Mouse (Mus musculus): ENCODE measurements around the gene Nfkb2.

Gene Nfkb2

DNA sequence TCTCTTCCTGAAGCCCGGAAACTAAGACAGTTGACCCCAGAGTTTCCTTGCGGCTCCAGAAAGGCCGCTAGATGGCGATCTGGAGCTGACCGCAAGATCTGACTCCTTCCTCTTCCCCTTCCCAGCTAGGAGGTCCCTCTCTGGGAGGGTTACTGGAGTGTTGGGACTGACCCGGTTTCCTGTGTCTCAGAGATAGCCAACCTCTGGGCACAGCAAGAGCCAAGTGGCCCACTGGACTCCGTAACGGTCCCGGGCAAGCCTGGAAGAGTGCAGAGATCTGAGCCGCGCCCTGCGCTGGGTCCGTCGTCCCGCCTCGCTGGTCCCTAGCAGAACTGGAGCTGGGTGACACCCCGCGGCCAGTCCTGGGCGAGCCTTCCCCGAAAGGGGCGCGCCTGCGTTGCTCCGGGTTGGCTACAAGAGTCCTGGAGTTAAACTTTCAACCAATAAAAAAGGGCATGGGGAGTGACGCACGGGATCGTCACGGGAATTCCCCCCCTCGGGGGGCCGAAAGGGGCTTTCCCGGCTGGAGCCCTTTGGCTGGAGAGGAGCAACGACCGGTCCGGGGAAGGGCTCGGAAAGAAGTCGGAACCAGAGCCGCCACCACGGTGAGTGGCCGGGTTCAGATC lies at the start of gene Nfkb2:
TSS of gene Nfkb2 (plus strand) at position 105 of the 626 bp plus-strand sequence.
- DNase-seq (ENCODE audit: extremely low spot score, low read depth, low spot score): peak; percentile 82

DNA sequence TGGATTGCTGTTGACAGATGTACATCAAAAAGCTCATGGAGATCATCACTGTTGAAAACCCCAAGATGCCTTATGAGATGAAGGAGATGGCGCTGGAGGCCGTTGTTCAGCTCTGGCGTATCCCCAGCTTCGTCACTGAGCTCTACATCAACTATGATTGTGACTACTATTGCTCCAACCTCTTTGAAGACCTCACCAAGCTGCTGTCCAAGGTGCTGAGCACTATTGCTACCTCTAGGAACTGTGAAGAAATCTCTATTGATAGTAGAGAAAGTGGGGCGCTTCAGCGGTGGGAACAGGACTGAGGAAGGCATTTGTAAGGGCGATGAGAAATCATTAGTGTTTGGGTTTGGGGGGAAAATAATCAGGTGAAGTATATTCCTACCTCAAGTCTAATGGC lies 39.4 kb upstream of the Nfkb2 start:
- DNase-seq (ENCODE audit: extremely low spot score, low read depth, low spot score): no peak

DNA sequence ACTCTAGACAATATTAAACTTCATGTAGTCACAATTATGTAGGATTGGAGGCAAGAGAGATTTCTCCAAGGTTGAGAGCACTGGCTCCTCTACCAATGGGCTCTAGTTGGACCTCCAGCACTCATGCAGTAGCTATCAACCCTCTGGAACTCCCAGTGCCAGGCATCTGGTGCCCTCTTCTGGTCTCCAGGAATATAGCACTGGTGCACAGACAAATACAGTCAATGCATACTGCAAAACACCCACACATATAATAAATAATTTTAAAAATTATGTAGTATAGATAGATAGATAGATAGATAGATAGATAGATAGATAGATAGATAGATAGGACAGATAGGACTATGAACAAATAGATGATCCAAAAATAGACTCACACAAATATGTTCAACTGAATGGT lies 28.8 kb upstream of the Nfkb2 start:
- no peak for DNase-seq (ENCODE audit: extremely low spot score, low read depth, low spot score)

DNA sequence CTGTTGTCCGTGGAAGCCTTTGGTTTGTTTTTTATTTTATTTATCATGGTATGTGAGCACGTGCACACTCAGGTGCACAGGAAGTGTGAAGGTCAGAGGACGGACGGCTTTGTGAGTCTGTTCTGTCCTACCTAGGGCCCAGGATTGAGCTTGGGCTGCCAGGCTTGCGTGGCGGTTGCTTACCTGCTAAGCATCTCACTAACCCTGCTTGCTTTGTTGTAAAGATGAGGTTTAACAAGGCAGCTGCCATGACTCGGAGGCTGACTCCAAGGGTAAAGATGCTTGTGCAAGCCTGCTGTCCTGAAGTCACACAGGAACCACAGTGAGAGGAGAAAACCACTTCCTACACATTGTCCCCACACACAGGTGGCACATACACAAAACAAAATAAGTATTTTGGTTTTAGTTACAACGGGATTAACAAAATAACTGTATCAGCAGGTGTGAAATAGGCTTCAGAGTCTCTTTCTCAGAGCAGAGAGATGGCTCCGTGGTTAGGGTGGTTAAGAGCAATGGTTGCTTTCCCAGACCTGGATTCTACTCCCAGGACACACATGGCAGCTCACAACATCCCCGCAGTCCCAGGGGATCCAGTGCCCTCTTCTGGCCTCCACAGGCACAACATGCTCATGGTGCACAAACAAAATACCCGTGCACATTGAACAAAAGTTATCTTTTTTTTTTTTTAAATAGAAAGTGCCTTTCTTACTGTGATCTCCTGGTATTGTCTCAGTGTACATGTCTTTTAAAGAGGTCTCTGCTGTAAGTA lies 21.9 kb upstream of the Nfkb2 start:
- DNase-seq (ENCODE audit: extremely low spot score, low read depth, low spot score): no peak

DNA sequence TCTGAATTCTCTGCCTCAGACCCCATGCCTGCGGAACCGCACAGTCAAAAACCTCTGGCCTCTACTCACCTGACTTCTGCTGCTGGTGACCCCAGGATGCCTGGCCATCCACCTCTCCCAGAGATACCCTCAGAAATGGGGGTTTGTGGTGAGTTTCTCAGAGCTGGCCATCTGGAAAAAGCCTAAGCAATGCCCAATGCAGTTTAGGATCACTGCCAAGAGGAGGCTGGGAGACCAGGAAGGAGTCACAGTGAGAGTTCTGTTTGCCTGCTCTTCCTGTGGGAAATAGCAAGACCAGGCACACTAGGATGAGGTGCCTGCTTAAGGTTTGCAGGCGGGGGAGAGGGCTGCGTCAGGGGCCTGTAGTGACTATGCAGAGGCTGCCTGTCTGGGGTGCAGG lies 19.4 kb upstream of the Nfkb2 start:
- no peak for DNase-seq (ENCODE audit: extremely low spot score, low read depth, low spot score)

DNA sequence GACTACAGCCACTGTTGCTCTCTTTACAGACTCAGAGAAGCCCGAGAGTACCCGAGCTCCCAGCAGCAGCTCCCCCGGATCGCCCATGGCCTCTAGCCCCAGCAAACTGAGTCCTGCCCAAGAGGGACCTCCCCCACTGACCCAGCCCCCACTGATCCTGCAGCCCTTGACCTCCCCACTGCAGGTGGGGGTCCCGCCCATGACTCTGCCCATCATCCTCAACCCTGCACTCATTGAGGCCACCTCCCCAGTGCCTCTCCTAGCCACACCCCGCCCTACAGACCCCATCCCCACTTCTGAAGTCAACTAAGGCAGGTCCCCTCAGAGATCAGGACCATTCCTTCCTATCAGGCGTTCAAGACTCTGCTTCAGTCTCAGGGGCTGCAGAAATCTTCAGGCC lies 18.5 kb upstream of the Nfkb2 start:
- no peak for DNase-seq (ENCODE audit: extremely low spot score, low read depth, low spot score)

DNA sequence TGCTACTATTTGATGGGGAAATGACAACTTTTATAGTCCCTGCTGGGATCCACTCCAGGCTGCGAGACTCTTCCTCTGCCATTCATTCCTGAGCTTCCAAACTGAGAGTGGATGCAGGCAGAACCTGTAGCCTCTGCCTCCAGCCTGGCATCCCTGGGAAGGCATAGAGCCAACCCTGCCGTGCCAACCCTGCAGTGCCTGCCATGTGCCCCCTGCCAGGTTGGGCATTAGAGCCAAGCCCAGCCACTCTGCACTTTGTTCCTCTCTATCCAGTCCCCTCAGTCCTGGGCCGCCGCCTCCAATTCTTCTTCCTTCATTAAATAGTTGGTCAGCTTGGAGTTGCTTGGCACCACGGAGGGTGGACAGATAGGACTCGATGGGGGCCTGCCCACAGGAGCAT lies 18.1 kb upstream of the Nfkb2 start:
- no peak for DNase-seq (ENCODE audit: extremely low spot score, low read depth, low spot score)

DNA sequence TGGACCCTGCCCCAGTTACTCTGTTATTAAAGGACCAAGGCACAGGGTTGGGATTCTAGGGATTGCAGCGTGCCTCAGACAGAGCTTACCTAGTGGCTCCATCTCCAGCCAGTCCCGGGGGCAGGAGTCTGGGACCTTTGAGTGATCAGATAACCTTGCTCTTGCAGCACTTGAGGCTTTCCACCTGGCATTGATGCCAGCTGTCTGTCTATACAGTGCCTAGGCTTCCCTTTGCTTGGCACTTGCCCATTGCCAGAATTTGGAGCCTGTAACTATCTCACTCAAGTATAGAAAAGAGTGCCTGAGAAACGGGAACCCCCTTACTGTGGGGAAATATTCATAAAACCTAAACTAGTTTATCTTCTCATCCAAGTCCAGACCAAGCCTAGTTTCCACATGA lies 17.2 kb upstream of the Nfkb2 start:
- DNase-seq (ENCODE audit: extremely low spot score, low read depth, low spot score): no peak

DNA sequence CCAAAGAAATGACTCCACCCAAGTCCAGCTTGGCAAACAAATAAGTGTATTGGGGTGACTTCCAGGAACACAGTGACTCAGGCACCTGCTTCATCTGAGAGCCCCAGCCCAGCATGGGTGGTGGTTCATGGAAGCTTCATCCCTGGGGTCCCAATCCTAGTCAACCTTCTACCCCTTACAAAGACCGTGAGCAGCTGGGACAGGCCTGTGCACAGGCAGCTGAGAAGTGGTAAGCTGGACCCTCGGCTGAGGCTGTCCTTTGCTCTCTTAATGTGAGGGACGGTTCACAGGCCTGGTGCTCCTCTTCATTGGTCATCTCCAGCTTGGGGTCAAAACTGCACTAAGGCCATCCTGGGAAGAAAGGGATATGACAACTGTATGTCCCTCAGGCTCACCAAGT lies 16.6 kb upstream of the Nfkb2 start:
- DNase-seq (ENCODE audit: extremely low spot score, low read depth, low spot score): no peak

DNA sequence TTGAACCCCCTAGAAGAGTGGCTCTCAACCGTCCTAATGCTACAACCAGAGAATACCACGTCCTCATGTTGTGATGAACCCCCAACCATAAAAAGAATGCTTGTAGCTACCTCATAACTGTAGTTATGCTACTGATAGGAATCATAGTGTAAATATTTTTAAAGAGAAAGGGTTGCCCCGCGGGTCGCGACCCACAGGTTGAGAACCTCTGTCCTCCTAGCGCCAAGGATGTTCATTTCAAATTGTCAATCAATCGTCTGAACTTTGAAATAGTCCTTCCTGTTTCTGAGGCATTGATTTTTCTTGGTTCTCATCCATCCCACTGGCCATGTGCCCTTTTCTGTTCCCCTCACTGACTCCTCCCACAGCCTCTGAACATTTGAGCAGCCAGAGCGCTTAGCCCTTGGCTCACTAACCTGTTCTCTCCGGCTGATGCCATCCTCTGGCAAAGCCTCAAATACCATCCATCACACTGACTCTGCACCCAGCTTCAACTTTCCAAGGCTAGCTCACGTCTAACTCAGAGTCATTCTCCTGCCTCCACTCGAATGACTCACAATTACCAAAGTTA lies 13.5 kb upstream of the Nfkb2 start:
- DNase-seq (ENCODE audit: extremely low spot score, low read depth, low spot score): no peak

DNA sequence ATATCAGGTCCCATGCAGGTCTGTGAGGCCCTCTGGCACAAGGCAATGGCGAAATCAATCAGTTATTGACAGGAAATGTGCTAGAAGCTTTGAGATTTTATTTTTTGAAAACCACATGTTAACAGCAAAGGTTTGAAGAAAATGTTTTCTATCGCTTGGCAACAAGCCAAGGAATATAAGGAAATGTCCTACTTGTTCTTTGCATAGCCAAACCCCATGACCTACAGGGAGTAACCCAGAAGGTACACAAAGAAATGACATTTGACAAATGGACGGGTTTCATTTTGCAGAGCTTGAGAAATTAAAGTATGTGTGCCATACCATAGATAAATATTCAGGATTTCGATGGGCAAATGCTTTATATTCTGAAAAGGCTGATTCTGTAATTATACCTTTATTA lies 7.2 kb upstream of the Nfkb2 start:
- no peak for DNase-seq (ENCODE audit: extremely low spot score, low read depth, low spot score)

DNA sequence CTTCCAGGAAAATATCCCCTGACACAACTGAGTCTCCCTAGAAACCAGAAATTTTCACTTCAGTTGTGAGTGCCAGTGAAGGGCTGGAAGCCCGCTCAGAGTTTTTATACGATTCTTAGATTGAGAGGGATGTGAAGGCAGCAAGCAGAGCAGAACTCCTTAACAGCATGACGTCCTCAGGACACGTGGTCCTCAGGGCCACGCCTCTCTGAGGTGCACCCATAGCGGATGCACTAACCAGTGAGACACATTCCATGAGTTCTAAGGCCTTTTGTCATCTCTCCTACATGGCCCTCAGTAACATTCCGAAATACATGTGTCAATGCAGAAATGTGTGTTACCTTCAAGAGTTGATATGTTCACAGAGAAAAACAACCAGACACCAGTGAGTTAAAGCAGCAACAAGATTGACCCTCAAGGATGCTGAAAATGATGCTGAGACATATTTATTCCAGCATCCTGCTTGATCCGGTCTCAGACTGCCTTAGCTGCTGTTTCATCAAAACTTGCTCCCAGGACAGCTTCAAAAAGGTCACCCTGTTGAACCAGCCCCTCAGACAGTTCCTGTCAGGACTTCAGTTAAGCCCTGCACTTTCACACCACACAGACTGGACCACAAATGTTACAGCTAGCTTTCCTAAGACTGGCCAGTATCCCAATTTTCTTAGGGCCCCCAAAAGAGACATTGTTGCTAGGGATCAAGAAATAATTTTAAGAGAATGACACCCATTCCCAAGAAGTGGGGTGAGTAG lies 3.6 kb upstream of the Nfkb2 start:
- no peak for DNase-seq (ENCODE audit: extremely low spot score, low read depth, low spot score)

DNA sequence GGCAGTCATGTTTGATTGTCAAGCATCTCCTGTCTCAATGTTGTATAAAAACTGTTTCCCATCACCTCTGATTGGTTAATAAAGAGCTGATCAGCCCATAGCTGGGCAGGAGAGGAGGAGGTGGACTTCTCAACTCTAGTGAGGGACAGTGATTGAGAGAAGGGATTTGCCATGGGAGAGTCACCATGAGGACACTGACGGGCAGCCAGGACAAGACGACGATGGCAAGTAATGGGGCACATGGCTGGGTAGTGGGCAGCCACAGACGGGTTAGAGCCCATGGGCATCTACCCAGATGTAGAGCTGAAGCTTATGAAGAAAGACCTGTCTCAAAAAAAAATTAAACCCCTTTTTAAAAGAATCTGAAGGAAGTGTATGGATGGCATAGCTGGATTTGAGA lies 1.6 kb upstream of the Nfkb2 start:
- no peak for DNase-seq (ENCODE audit: extremely low spot score, low read depth, low spot score)

DNA sequence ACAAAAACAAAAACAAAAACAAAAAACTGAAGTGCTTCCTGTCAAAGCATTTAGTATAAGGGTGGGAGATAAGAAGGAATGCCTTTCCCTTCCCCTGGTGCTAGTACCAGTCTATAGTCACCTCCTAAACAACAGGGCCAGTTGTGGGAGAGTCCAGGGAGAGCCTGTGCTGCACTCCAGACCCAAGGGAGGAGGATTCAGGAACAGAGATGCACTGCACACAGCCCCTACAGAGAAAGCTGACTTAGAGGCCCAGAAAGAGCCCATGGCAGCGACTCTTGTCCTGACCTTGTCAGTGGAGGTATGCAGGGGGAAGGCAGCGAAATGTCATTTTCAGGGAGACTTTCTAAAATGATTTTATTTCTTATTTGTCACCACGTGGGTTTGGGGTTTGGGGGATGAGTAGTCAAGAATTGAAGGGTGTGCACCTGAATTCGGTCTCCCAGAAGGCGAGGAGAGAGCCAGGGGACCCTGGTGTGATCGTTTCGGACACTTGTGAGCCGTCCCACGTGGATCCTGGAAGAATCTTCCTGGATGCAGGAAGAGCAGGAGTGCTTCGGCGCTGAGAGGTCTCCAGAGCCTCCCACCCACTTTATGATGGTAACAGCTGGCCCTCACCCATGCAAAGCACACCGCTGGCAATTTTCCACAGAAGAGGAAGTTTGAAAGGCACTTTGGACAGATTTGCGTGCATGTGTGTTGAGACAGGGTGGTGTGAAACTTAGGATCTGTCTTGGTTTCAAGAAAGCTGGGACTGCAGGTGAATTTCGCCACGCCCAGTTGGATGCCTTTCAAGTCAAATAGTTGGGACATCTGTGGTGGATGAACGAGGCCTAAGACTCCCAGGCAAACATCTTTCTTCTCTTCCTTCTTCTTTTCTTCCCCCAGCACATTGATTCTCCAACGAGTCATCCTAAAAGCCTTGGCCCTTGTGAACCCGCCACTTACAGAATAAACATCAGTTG lies 587 bp upstream of the Nfkb2 start:
- no peak for DNase-seq (ENCODE audit: extremely low spot score, low read depth, low spot score)

DNA sequence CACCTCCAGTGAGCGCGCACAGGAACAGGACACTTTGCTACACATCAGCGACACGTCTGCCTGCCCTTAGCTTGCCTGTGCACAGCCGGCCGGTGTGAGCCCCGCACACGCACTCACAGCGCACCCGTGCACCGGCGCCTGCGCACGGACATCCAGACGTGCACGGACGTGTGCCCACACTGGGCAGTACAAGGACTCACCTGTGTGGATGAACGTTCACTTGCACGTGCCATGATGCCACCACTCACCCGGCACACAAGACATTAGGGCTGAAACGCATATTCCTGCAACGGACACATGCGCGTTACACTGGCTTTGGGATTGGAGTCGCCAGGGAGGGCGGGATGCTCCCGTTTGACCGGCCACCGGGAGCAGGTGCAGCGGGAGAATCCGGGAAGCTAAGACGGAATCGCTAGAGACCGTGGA lies 801 bp downstream of the Nfkb2 start:
- no peak for DNase-seq (ENCODE audit: extremely low spot score, low read depth, low spot score)

DNA sequence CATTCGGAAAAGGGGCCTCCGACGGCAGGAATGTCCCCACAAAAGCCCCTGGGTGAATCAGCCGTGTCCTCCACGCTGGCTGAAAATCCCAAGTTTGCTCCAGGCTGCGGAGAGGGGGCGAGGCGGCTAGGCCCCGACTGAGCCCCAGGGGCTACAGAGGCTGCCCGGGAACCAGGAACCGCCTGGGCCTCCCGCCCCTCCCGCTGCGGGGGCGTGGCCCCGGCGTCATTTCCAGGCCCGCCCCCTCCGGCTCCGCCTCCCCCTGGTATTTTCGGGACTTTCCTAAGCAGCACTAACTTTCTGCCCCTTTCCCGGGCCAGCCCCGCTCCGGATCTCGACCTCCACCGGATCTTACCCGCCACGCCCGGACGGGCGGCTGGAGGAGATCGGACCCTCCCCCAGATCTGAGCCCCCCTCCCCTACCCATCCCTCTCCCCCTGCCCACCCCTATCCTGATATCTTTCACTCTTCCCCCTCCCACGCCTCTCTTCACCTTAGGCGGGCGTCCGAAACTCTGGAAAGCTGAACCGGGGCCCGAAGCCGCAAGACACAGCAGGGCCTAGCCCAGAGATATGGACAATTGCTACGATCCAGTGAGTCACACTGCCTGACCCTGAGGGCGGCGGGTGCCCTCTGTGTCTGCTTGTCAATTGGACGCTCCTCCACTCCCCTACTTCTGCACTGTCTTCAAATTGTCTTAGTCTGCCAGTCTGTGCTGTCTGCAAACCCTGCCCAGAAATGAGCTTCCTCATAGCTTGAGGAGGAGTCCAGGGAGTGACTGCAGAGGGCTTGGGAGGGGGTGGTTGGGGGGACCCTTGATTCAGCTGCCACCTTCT lies 1.5 kb downstream of the Nfkb2 start:
- no peak for DNase-seq (ENCODE audit: extremely low spot score, low read depth, low spot score)

DNA sequence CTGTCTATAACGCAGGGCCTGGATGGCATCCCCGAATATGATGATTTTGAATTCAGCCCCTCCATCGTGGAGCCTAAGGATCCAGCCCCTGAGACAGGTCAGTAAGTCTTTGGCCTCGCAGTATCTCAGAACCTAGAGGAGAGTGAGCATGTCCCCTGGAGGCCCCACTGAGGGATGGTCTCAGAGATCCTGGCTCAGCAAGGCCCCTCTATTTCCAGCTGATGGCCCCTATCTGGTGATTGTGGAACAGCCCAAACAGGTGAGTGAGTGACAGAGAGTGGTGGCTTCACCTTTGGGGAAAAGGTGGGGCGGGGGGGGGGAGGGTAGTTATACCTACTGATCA lies 2.1 kb downstream of the Nfkb2 start:
- no peak for DNase-seq (ENCODE audit: extremely low spot score, low read depth, low spot score)

DNA sequence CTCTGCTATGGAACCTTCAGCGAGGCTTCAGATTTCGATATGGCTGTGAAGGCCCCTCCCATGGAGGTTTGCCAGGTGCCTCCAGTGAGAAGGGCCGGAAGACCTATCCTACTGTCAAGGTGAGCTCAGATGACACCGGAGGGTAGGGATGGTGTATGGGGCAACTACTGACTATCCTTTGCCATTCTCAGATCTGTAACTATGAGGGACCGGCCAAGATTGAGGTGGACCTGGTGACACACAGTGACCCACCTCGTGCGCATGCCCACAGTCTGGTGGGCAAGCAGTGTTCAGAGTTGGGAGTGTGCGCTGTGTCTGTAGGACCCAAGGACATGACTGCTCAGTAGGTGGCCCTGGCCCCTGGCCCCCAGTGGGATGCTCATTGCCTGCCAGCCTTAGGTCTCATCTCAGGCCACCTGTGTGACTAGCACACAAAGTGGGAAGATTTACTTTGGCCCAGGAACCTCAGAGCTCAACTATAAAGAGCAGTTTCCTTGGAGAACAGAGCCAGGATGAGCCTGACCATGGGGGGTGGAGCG lies 2.7 kb downstream of the Nfkb2 start:
- DNase-seq (ENCODE audit: extremely low spot score, low read depth, low spot score): no peak

DNA sequence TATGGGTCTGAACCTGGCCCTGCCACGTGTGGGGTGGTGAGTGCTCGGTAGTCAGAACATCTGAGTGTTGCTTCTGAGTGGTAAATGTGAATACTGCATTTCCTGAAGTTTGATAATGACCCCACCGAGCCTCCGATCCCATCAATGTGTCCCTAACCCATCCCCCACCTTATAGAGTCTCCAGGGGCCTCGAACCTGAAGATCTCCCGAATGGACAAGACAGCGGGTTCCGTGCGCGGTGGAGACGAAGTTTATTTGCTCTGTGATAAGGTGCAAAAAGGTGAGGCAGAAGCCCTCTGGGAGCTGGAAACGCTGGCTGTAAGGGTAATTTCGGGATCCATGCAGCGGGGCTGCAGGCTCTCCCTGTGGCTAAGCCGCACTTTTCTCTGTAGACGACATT lies 3.7 kb downstream of the Nfkb2 start:
- DNase-seq (ENCODE audit: extremely low spot score, low read depth, low spot score): no peak

DNA sequence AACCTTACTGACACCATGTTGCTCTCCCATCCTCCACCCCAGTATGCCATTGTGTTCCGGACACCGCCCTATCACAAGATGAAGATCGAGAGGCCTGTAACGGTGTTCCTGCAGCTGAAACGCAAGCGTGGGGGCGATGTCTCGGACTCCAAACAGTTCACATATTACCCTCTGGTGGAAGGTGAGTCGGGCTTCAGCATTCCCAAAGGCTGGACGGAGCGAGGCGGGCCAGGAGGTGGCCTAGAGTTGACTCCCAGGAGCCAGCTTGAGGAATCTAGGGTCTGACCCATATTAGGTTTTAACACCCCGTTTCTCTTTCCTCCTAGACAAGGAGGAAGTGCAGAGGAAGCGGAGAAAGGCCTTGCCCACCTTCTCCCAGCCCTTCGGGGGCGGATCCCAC lies 4.2 kb downstream of the Nfkb2 start:
- DNase-seq (ENCODE audit: extremely low spot score, low read depth, low spot score): no peak

Measured in hindlimb bud, embryonic 11.5 days (tissue).